12 mouse cellular contexts compared by ENCODE assay signal in genomic region chr4:39344401-39345138, GRCm38 (mm10).
DNase-seq lines count a peak whose midpoint lies in the region; ATAC-seq lines count a peak whose summit lies in the region.
"Had no signal": no experiment of that assay in that cellular context is flagged by ENCODE, and none has a peak within 500 bp of the region (broad histone marks: within the 10 kb centered on the region; RNA-seq: fewer than 3 reads in every experiment).

No protein-coding gene starts in this region.

- peak; percentile 1 for DNase-seq in embryo, embryonic 10.5 days (ENCODE audit: low spot score)
- DNase-seq in embryo, embryonic 10 days (ENCODE audit: low spot score): no peak
- peak; percentile 87 for DNase-seq in cerebellum, adult 11 months
- DNase-seq in forebrain, embryonic 14.5 days (ENCODE audit: low spot score): peak; percentile 84
- DNase-seq in layer of hippocampus, postnatal 25 days (ENCODE audit: extremely low spot score in 1 of 2, low spot score in 1 of 2): peak; percentile 8 to 10
- no peak for DNase-seq in urinary bladder, postnatal 4 days (ENCODE audit: low spot score in 2 of 2)
- no peak for DNase-seq in kidney, adult 9 months
- DNase-seq in thymus, postnatal 0 days (ENCODE audit: low spot score): no peak
- DNase-seq: adrenal gland, postnatal 14 days; kidney, adult 11 months; lung, postnatal 10 days had no signal

- H3K9ac ChIP-seq in forebrain, embryonic 14.5 days (ENCODE audit: low read length): no peak overlapping the region

- no peak overlapping the region for H3K4me3 ChIP-seq in forebrain, embryonic 14.5 days (ENCODE audit: low read depth, low read length)

- H3K27me3 ChIP-seq in forebrain, embryonic 14.5 days (replicated peaks; ENCODE audit: control insufficient read depth, insufficient read depth, low read length): no peaks in the 10 kb centered on the region

- no peaks in the 10 kb centered on the region for H3K9me3 ChIP-seq in forebrain, embryonic 14.5 days (replicated peaks; ENCODE audit: control insufficient read depth, low read length)

- H3K27ac ChIP-seq in forebrain, embryonic 14.5 days (ENCODE audit: low read depth, low read length): peak overlapping the region; percentile 61

- H3K4me1 ChIP-seq in forebrain, embryonic 14.5 days (ENCODE audit: control insufficient read depth, insufficient read depth, low read length): peaks cover 9% of the 10 kb centered on the region; the same call in 1 of the 2 replicates

- H3K36me3 ChIP-seq in forebrain, embryonic 14.5 days (ENCODE audit: control insufficient read depth, insufficient read depth, low read length): no peaks in the 10 kb centered on the region

- 7% methylated on average over 6 of the region's 6 CpGs for WGBS in forebrain, embryonic 14.5 days

- H3K4me2 ChIP-seq in forebrain, embryonic 14.5 days (ENCODE audit: low read length): peak overlapping the region; percentile 29
- H3K4me2 ChIP-seq: heart, embryonic 11.5 days had no signal

- peak; percentile 91 for ATAC-seq in forebrain, embryonic 14.5 days

Comparison
In these comparisons a context has a peak if more than half of its experiments do, and no peak if none do; other contexts are left out.
1. DNase-seq: peak in embryo, embryonic 10.5 days (single experiment), cerebellum, adult 11 months (single experiment), forebrain, embryonic 14.5 days (single experiment) and layer of hippocampus, postnatal 25 days (2 of 2); none in embryo, embryonic 10 days (single experiment), urinary bladder, postnatal 4 days (0 of 2), kidney, adult 9 months (single experiment) and thymus, postnatal 0 days (single experiment).